Comparison of ENCODE assay signal across 13 mouse cellular contexts in the genomic region with DNA sequence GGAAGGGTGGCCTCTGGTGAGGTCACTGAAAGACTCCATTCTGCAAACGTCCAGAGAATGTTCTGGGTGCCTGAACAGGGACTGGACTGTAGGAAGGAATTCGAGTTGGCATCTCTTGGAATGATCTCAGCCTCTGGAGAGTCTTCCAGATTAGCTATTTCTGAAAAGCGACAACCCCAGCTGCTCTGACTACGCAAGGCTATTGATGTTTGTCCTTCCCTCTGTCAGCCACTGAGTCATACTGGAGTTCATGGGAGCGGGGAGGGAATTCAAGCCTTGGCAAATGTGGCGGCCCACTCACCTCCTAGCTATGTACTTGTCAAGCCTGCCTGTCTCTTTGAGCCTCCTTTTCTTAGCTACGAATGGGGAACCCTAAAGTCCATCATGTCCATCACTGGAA.
DNase-seq lines count a peak whose midpoint lies in the region; ATAC-seq and TF ChIP-seq lines count a peak whose summit lies in the region.
"Had no signal": no experiment of that assay in that cellular context is flagged by ENCODE, and none has a peak within 500 bp of the region (broad histone marks: within the 10 kb centered on the region; RNA-seq: fewer than 3 reads in every experiment).

No protein-coding gene starts in this region.

- no peaks in the 10 kb centered on the region for H3K27me3 ChIP-seq in hindbrain, embryonic 14.5 days (ENCODE audit: control insufficient read depth, insufficient read depth, low read length)
- peaks cover 9% of the 10 kb centered on the region; the same call in 1 of the 2 replicates for H3K27me3 ChIP-seq in hindbrain, embryonic 12.5 days
- H3K27me3 ChIP-seq: stomach, embryonic 15.5 days had no signal

- no peaks in the 10 kb centered on the region for H3K36me3 ChIP-seq in hindbrain, embryonic 14.5 days (replicated peaks; ENCODE audit: control insufficient read depth, insufficient read depth)
- H3K36me3 ChIP-seq in hindbrain, embryonic 12.5 days: no peaks in the 10 kb centered on the region
- H3K36me3 ChIP-seq: stomach, embryonic 15.5 days had no signal

- no peak for ATAC-seq in hindbrain, embryonic 14.5 days (ENCODE audit: low FRiP score)
- no peak for ATAC-seq in hindbrain, embryonic 12.5 days (ENCODE audit: low FRiP score)

- H3K27ac ChIP-seq in layer of hippocampus, adult 2 months: peak overlapping the region; percentile 51; the same call in 1 of the 2 replicates
- no peak overlapping the region for H3K27ac ChIP-seq in hindbrain, embryonic 14.5 days
- H3K27ac ChIP-seq in hindbrain, embryonic 12.5 days: no peak overlapping the region
- H3K27ac ChIP-seq: stomach, embryonic 15.5 days had no signal

- TF ChIP-seq CTCF in layer of hippocampus, adult 2 months (conservative IDR thresholded peaks at IDR 0.05): no peak

- WGBS in hindbrain, embryonic 14.5 days: 79% methylated on average over 7 of the region's 7 CpGs
- 81% methylated on average over 7 of the region's 7 CpGs for WGBS in hindbrain, embryonic 12.5 days

- no peak overlapping the region for H3K9ac ChIP-seq in hindbrain, embryonic 14.5 days
- no peak overlapping the region for H3K9ac ChIP-seq in hindbrain, embryonic 12.5 days
- H3K9ac ChIP-seq: stomach, embryonic 15.5 days had no signal

- DNase-seq in layer of hippocampus, adult 2 months (ENCODE audit: low spot score in 2 of 2): no peak
- no peak for DNase-seq in layer of hippocampus, postnatal 25 days (ENCODE audit: extremely low spot score in 1 of 2, low spot score in 1 of 2)
- peak; percentile 81 for DNase-seq in adrenal gland, adult 8-10 months
- peak; percentile 43 for DNase-seq in gastrocnemius, postnatal 14 days
- peak; percentile 8 to 27 for DNase-seq in lung, postnatal 4 days
- DNase-seq in hindbrain, embryonic 14.5 days (ENCODE audit: low spot score): no peak
- DNase-seq in left cerebral cortex, postnatal 14 days (ENCODE audit: low spot score in 2 of 2): no peak
- DNase-seq: cerebellum, adult 9-11 months; kidney, adult 18-20 months; liver had no signal

- no peak overlapping the region for H3K4me2 ChIP-seq in hindbrain, embryonic 14.5 days (replicated peaks)
- H3K4me2 ChIP-seq in hindbrain, embryonic 12.5 days (replicated peaks): no peak overlapping the region
- H3K4me2 ChIP-seq: stomach, embryonic 15.5 days had no signal

- H3K4me3 ChIP-seq in layer of hippocampus, adult 2 months: no peak overlapping the region
- H3K4me3 ChIP-seq in hindbrain, embryonic 14.5 days (replicated peaks; ENCODE audit: low read length): no peak overlapping the region
- H3K4me3 ChIP-seq in hindbrain, embryonic 12.5 days: no peak overlapping the region
- H3K4me3 ChIP-seq: megakaryocyte, embryonic 14.5 days; stomach, embryonic 15.5 days had no signal

- H3K4me1 ChIP-seq in hindbrain, embryonic 14.5 days (replicated peaks; ENCODE audit: control insufficient read depth, insufficient read depth, low read length): 0 out of 2 replicates have a peak, but pooled peaks cover 2% of the 10 kb centered on the region
- peaks cover 19% of the 10 kb centered on the region for H3K4me1 ChIP-seq in hindbrain, embryonic 12.5 days
- H3K4me1 ChIP-seq: megakaryocyte, embryonic 14.5 days; stomach, embryonic 15.5 days had no signal

- intact Hi-C loops in gastrocnemius, postnatal 14 days (cut with DNase I; ENCODE audit: low total_unique reads): no loop called here
- intact Hi-C loops in left cerebral cortex, postnatal 14 days (cut with DNase I): no loop called here

- no peaks in the 10 kb centered on the region for H3K9me3 ChIP-seq in hindbrain, embryonic 14.5 days (ENCODE audit: control insufficient read depth, low read length)
- no peaks in the 10 kb centered on the region for H3K9me3 ChIP-seq in hindbrain, embryonic 12.5 days (replicated peaks)
- H3K9me3 ChIP-seq: megakaryocyte, embryonic 14.5 days; stomach, embryonic 15.5 days had no signal

Comparison
In these comparisons a context has a peak if more than half of its experiments do, and no peak if none do; other contexts are left out.
1. DNase-seq: peak in adrenal gland, adult 8-10 months (single experiment), gastrocnemius, postnatal 14 days (single experiment) and lung, postnatal 4 days (2 of 2); none in layer of hippocampus, adult 2 months (0 of 2), layer of hippocampus, postnatal 25 days (0 of 2), hindbrain, embryonic 14.5 days (single experiment) and left cerebral cortex, postnatal 14 days (0 of 2).